In genomic region chr1:194774754-194775153, GRCm38 (mm10) we compare ENCODE assay signal across 18 mouse cellular contexts.
DNase-seq lines count a peak whose midpoint lies in the region; ATAC-seq and TF ChIP-seq lines count a peak whose summit lies in the region.
"Had no signal": no experiment of that assay in that cellular context is flagged by ENCODE, and none has a peak within 500 bp of the region (broad histone marks: within the 10 kb centered on the region; RNA-seq: fewer than 3 reads in every experiment).

No protein-coding gene starts in this region.

- no peaks in the 10 kb centered on the region for H3K9me3 ChIP-seq in liver, embryonic 12.5 days (replicated peaks)
- no peaks in the 10 kb centered on the region for H3K9me3 ChIP-seq in stomach, embryonic 15.5 days
- H3K9me3 ChIP-seq: embryonic facial prominence, embryonic 10.5 days; heart, embryonic 13.5 days; limb, embryonic 13.5 days; megakaryocyte, embryonic 14.5 days; neural tube, embryonic 13.5 days had no signal

- H3K9ac ChIP-seq in liver, embryonic 12.5 days: no peak overlapping the region
- H3K9ac ChIP-seq in stomach, embryonic 15.5 days: no peak overlapping the region
- H3K9ac ChIP-seq: heart, embryonic 13.5 days; limb, embryonic 13.5 days; neural tube, embryonic 13.5 days had no signal

- no peaks in the 10 kb centered on the region for H3K27me3 ChIP-seq in liver, embryonic 12.5 days (replicated peaks)
- no peaks in the 10 kb centered on the region for H3K27me3 ChIP-seq in stomach, embryonic 15.5 days (replicated peaks)
- H3K27me3 ChIP-seq in cerebellum, adult 2 months (ENCODE audit: control insufficient read depth, insufficient read depth, low read length): no peaks in the 10 kb centered on the region
- H3K27me3 ChIP-seq: heart, embryonic 13.5 days; limb, embryonic 13.5 days; neural tube, embryonic 13.5 days; Patski had no signal

- peak; percentile 18 for DNase-seq in spleen, adult 12 weeks (ENCODE audit: low spot score)
- no peak for DNase-seq in spleen, adult 18-20 months
- DNase-seq in c-Kit-positive CD71-positive TER-119-positive erythroid progenitor cells, embryonic 14.5 days (ENCODE audit: low spot score): peak; percentile 49
- DNase-seq in cerebellum, adult 2 months: no peak
- DNase-seq in layer of hippocampus, adult 11-12 months (ENCODE audit: low spot score): no peak
- DNase-seq: B cell, adult 2 months; cerebellum, postnatal 36 days had no signal

- peak; percentile 96 for ATAC-seq in liver, embryonic 12.5 days
- peak; percentile 87 for ATAC-seq in stomach, embryonic 15.5 days (ENCODE audit: insufficient read depth, low FRiP score, low read depth)
- ATAC-seq in inflammation-experienced regulatory T-cells, adult 6 months: no peak
- ATAC-seq: Patski had no signal

- H3K4me2 ChIP-seq in liver, embryonic 12.5 days: peak overlapping the region; percentile 34
- no peak overlapping the region for H3K4me2 ChIP-seq in stomach, embryonic 15.5 days
- H3K4me2 ChIP-seq: heart, embryonic 13.5 days; limb, embryonic 13.5 days; neural tube, embryonic 13.5 days had no signal

- no peak overlapping the region for H3K4me3 ChIP-seq in liver, embryonic 12.5 days
- no peak overlapping the region for H3K4me3 ChIP-seq in stomach, embryonic 15.5 days (replicated peaks)
- H3K4me3 ChIP-seq in cerebellum, adult 2 months (replicated peaks; ENCODE audit: insufficient read depth, low read depth, low read length): no peak overlapping the region
- H3K4me3 ChIP-seq: embryonic facial prominence, embryonic 10.5 days; erythroblast, embryonic 14.5 days; heart, embryonic 13.5 days; layer of hippocampus, adult 2 months; limb, embryonic 13.5 days; megakaryocyte, embryonic 14.5 days; neural tube, embryonic 13.5 days had no signal

- H3K36me3 ChIP-seq in liver, embryonic 12.5 days: no peaks in the 10 kb centered on the region
- H3K36me3 ChIP-seq in stomach, embryonic 15.5 days: no peaks in the 10 kb centered on the region
- H3K36me3 ChIP-seq: limb, embryonic 13.5 days had no signal

- H3K27ac ChIP-seq in liver, embryonic 12.5 days: peak overlapping the region; percentile 76
- H3K27ac ChIP-seq in stomach, embryonic 15.5 days: no peak overlapping the region
- H3K27ac ChIP-seq in cerebellum, adult 2 months (ENCODE audit: insufficient read depth, low read length): no peak overlapping the region
- H3K27ac ChIP-seq: embryonic facial prominence, embryonic 10.5 days; heart, embryonic 13.5 days; layer of hippocampus, adult 2 months; limb, embryonic 13.5 days; neural tube, embryonic 13.5 days had no signal

- TF ChIP-seq POLR2A in cerebellum, adult 2 months (IDR thresholded peaks at IDR 0.05; ENCODE audit: borderline replicate concordance, insufficient read depth, low read length): no peak

- 44% methylated on average over 1 of the region's 1 CpGs for WGBS in liver, embryonic 12.5 days (ENCODE audit: insufficient replicate concordance)
- WGBS in stomach, embryonic 15.5 days: 79% methylated on average over 1 of the region's 1 CpGs
- 84% methylated on average over 1 of the region's 1 CpGs for WGBS in cerebellum, adult 2 months

- TF ChIP-seq CTCF in cerebellum, adult 2 months (IDR thresholded peaks at IDR 0.05; ENCODE audit: borderline replicate concordance, insufficient read depth, low read depth, low read length): no peak

- peaks cover 50% of the 10 kb centered on the region for H3K4me1 ChIP-seq in liver, embryonic 12.5 days
- no peaks in the 10 kb centered on the region for H3K4me1 ChIP-seq in stomach, embryonic 15.5 days
- H3K4me1 ChIP-seq in cerebellum, adult 2 months (ENCODE audit: control insufficient read depth, insufficient read depth, low read length): no peaks in the 10 kb centered on the region
- H3K4me1 ChIP-seq: heart, embryonic 13.5 days; limb, embryonic 13.5 days; megakaryocyte, embryonic 14.5 days had no signal

Comparison
In these comparisons a context has a peak if more than half of its experiments do, and no peak if none do; other contexts are left out.
1. DNase-seq: peak in spleen, adult 12 weeks (single experiment) and c-Kit-positive CD71-positive TER-119-positive erythroid progenitor cells, embryonic 14.5 days (single experiment); none in spleen, adult 18-20 months (0 of 2), cerebellum, adult 2 months (0 of 2) and layer of hippocampus, adult 11-12 months (single experiment).